Mouse (Mus musculus) liver, adult 2 months (tissue): ENCODE results near the gene Fam53b.

Source experiments
- CTCF ChIP-seq: fragments of 200-500 bp; IDR thresholded peaks from 2 replicates; pipeline ENCODE4 v1.5.1; 2011; ENCODE audit warnings: low read depth, low read length, control low read depth
- POLR2A ChIP-seq: fragments of 200-500 bp; IDR thresholded peaks from 2 replicates; pipeline ENCODE4 v1.6.1; 2011; ENCODE audit warnings: low read length, control low read depth; ENCODE audit not compliant: insufficient read depth; ENCODE audit errors: extremely low read depth

GRCm38 (mm10) chr7:132731558-132731957, 82.1 kb downstream of the Fam53b start:
- TF ChIP-seq CTCF: no peak
- no peak for TF ChIP-seq POLR2A
